Mouse (Mus musculus) cerebellum, postnatal 25 days (tissue): Measurements from ENCODE around the gene Fggy.

Source experiments
- DNase-seq, 2 experiments: peaks; one replicate each; pipeline ENCODE4 v3.0.0; 2021; ENCODE audit warnings: mixed read lengths in 2 of 2

The Fggy gene

DNA sequence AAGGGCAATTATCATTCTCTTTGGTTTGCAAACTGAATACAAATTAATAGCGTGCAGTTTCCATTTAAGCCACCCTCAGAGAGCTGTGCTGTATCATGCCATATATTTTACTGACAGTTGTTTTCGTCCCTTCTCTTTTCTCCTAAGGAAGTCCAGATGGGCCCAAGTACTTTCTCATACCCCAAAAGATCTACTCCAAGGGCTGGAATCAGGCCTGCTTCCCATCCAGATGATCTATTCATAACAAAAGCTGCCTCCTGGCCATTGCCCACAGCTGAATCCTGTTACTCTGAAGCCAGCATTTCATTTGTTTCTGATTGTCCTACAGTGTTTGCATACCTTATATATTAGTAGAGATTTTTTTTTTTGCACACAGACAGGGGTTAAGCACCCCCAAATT lies 231.6 kb downstream of the Fggy start:
- no peak for DNase-seq

DNA sequence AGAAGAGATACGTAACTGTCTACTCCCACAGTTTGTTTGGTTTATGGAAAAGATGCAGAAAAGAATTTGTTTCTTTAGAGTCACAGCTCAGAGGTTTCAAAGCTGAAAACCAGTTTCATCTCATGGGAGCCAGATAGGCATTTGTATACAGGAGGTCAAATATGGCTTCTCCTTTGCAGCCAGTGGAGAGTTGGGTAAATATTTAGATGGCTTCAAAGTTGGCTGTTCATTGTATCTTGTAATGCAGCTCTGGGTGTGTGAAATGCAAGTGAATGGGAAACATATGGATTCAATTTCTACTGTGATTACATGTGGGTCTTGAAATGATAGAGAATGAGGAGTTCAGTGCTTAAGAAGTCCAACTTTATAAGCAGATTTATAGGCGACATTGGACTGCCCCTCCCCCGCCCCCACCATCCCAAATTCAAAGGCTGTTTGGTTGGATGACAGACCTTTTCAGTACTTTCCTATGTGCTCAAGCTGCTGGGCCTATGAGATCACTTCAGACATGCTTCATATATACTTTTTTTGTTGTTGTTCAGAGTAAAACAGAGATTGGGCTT lies 234.7 kb downstream of the Fggy start:
- no peak for DNase-seq

DNA sequence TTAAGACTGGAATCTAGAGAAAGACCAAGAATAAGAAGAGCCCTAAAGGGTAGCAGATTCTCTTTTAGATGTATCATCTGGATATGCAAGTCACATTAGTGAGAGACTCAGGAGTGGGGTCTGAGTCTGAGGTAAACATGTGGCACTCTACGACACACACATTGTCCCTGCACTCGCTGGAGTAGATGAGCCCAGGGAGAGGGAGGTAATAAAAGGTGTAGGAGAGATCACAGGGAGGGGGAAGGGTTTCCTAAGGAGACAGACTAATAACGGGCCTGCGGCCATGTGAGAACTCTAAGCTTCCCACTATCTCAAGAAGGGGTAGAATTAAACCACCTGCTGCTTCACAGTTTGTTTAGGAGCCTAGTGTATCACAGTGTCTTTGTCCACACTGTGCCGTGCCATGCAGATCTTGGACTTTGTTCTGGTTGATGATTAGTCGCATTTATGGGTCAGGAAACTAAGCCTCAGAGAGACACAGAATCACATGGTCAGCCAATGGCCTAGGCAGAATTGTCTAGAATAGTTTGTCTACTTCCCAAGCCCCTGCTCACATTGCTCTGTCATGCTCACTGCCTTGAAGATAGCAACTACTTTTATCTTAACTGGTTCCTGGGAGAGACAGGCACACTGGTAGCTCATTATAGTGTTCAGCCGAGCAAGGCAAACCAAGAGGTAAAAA lies 236.5 kb downstream of the Fggy start:
- no peak for DNase-seq

DNA sequence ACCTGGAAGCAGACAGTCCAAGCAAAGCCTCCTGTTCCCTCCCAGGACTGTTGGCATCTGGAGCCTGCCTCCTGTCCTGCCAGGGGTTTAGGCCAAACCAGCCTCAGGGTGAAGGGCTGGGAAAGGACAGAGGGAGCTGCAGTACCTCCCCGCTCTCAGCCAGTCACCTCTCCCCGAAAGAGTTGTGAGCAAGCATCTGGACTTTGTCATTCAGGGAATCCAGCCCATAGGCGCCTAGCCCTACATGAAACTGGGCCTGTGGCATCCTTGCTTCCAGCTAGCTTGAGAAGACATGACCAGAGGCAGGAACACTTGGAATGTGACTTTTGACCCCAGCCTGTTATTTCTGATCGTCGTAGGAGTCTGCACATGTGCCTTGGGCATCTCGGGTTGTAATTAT lies 237.3 kb downstream of the Fggy start:
- DNase-seq = no peak

DNA sequence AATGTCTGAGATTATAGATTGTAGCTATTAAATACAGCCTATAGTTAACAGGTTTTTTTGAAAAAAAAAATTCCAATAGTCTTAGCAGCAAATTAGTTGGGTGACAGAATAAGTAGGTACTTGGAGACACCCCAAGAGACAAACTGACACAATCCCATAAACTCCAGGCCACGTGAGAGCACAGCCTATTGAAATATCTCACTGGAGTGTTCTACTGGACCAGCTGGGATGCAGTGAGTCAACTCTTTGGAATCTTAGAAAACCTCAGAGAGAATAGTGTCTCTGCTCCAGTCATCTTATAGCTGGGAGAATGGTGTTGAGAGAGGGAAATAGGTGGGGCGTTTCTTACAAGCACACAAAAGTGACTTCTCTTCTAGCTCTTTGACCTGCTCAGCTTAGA lies 238.0 kb downstream of the Fggy start:
- DNase-seq = no peak

DNA sequence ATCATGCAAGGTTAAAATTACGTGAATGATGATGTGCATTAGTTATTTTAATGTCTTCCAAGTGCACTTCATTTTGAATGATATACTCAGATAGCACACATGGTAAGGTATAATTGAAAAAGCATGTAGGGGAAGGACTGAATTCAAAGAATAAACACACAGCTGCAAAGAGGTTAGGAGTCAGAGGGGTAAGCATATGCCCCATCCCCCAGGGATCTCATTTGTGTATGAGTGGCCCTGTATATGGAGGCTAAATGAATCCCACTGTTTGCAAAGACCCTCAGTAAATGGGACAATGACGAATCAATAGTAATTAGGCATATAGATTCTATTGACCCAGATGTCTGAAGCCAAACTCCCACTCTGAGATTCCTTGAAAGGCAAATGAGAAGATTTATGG lies 262.3 kb downstream of the Fggy start:
- DNase-seq = no peak

DNA sequence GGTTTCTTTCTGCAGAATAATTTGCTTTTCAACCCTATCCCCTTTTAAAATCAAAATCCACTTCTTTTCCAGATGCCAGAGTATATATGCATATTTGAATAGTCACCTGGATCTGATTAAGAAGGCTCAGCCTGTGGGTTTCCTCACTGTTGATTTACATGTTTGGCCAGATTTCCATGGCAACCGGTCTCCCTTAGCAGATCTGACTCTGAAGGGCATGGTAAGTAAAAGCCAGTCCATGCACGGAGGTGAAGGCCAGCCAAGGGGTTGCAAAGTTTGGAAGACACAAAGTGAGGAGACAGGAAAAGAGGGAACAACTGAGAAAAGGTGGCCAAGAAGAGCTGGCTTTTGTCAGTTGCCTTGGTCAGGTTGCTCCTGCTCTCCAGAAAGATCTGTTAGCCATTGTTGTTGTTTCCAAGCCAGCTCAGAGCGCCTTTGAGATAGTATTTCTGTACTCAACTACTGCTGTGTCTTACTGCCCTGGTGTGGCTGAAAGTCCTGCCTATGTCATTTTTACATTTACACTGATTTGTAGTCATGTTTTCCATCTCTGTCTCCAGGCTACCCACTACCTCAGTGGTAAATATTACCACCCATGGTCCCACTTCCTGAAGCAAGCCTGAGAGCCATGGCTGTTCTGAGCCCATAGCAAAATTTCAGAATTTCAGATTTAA lies 264.7 kb downstream of the Fggy start:
- no peak for DNase-seq

DNA sequence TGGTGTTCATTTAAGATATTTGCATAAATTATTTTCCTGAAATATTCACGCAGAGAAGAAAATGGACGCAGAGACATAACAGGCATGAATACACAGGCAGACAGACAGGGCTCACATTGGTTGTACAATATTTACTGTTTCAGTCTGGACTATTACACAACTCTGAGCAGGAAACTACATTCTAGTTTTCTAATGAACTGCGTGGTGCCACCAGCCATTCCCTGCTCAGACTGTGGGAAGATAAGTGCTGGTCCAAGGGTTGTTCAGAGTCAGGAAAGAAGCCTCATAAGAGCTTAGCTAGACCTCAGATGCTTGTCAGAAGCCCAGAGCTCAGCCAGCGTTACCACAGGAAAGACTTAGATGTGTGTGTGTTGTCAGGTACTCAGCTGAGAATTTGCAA lies 270.9 kb downstream of the Fggy start:
- DNase-seq = no peak

DNA sequence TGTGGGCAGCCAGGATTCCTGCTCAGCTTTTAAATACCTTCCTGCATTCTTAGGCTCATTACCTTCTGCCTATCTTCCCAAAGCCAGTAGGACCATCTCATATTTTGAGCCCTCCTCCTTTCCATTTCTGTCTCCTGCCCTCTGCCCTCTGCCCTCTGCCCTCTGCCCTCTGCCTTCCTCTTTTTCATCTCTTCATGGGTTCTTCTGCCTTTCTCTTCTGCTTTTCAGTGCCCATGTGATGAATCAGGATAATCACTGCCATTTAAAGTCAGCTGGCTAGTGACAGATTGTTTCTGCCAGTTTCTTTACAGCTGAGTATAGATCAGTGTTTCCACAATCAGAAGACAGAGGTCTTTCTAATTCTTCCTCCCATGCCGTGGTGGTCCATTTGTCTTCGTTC lies 273.0 kb downstream of the Fggy start:
- DNase-seq = no peak

DNA sequence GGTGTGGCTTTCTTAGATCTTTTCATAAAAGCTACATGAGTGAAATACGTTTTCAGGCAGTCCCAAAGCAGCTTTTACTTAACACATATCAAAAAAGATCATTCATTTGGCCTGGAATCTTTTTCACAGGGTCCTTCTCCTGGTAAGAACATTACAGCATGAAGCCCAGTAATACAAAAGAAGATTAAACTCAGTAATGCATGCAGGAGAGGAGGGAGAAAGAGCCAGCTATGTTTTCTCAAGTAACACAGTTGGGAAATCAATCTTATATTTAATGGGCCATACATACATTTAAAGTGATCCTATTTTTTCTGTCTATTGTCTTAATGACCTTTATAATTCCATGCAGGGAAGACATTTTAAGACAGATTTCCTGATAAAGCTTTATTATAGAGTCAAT lies 282.6 kb downstream of the Fggy start:
- DNase-seq = no peak

DNA sequence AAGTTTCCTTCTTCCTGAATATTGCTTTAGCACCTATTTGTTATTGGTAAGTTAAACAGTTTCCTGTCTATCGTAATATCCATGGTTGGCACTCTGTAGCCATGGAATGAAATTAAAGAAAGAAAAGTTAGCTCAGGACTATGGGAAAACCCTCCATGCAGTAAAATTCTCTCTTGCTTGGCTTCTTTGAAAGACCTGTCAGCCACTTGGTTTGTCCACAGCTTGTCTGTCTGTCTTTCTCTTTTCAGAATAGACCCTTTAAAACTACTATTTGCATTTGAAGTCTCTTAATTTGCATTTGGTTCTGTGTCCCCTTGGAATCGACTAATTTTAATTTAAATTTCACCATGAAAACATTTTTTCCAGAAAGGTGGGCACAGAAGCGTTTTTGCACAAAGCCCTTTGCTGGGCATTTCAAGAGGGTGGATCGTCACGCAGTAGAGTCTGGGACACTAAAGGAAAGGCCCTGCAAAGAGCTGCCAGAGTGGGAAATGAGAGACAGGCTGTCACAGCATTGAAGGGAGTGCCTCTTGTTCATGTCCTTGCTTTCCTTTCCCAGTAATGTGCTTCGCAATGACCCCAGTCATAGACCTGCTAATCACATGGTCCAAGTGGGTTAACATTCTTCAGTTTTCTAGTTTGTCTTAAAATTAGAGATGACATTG lies 283.2 kb downstream of the Fggy start:
- DNase-seq = no peak

DNA sequence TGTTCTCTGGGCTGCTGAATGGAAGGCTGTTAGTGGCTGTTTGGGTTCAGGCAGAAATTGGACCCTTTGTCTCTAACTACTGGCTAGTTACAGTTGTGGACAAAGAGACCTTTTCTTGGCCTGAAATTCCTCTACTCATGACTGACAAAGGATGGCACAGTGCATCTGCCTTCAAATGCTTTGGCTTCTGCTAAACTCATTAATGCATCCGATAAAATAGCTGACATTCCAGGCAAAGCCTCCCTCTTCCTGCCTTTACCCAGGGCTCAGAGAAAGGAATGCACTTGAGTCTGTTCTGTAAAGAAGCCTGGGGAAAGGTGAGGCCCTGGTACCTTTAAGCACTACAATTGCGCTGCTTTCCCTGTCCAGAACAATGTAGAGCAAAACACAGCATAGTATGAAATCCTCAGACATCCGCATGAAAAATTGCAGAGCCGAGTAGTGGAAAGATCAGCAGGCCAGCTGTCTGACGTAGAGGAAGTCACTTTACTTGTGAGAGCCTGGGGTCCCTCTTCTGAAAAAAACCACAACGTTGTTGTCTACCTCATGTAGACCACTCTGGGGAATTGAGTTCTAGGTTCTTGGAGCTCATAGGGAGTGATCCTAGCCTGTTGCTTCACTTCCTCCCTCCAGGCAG lies 288.8 kb downstream of the Fggy start:
- no peak for DNase-seq

DNA sequence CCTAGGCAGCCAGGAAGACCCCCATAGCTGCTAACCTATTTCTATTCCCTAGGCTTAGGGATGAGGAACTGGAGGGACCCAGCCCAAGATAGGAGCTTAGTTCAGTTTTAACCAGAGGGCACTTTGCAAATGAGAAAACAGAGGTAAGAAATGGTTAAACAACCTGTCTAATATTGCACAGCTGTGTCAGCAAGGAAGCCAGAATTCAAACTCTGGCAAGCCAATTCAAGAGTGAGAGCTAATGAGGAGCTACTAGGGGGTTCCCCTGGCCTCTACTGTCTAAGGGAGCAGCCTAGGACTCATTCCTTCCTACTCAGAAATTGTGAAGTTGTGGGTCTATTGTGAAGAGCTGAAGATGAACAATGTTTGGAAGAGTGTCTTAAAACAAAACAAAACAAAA lies 289.9 kb downstream of the Fggy start:
- DNase-seq = no peak

DNA sequence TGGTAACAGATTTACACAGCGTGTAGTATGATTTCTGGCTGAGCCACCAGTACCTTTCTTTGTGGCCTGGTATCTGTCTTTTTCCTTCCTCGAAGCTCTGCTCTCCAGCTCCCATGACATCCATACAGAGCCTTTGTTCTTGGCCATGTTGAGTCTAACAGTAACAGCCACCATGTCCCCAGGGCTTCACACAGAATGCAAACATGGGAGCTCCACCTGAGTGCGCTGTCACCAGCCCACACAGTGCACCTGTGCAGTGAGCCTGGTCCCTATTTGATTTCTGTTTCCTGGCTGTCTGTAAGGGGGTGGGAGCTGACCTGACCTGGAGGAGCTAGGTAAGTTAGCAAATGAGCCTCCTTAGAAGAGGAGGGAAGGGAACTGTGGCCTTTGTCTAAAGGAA lies 290.4 kb downstream of the Fggy start:
- DNase-seq = no peak

DNA sequence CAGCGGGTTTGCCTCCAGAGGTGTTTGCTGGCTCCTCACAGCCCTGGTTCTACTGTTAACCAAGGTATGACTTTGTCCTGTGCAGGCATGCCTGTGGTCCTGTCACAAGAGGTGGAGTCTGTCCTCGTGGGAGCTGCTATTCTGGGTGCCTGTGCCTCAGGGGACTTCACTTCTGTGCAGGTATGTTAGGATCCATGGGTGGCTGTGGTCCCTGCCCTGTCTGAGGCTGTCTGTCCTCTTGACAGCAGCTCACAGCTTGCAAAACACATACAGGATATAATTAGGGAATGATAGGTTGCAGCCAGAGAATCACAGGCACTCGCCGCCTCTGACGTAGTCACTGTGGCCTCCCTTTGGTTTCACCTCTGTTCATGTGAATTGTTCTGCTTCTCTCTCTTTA lies 292.2 kb downstream of the Fggy start:
- no peak for DNase-seq

DNA sequence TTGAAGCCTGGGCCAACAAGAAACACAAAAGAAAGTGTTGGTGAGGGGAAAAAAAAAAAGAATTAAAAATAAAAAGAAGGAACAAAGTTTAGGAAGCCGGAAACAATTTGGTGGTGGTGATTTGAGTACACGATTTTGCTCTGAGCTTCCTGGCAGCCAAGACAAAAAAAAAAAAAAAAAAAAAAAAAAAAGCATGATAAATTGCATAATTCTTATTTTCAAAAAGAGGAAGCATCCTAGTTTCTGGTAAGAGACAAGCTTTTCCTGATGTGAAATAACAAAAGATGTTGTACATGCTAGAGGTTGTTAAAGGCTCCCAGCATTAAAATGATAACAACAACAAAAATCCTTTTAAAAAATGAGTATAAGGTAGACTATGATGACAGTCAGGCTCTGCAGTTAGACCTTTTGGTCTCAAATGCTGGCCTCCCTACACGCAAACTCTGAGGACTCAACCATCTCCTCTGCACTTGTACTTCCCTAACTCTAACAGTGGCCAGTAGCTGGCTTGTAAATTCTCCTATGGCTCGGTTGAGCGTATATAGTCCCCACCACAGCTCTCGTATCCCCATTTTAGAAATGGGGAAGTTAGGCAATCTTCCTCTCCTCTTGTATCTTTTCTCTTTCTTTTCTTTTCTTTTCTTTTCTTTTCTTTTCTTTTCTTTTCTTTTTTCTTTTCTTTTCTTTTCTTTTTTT lies 292.9 kb downstream of the Fggy start:
- no peak for DNase-seq

DNA sequence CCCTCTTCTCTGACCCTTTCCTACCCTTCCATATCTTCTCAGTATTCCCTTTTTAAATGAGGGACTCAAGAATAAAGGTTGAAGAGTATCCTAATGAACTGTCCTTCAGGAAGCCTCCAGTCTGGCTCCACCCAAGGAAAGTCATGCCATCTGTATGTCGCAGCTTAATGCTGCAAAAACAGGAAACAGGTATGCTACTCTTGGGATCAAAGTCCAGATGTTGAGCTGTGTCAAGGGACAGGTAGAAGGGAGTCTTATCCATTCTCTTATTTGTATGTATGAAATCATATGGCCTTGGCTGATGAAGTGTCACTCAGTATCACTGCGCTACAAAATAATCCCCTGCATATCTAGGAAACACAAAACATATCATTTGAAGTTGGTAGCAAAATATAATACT lies 294.9 kb downstream of the Fggy start:
- DNase-seq = no peak

DNA sequence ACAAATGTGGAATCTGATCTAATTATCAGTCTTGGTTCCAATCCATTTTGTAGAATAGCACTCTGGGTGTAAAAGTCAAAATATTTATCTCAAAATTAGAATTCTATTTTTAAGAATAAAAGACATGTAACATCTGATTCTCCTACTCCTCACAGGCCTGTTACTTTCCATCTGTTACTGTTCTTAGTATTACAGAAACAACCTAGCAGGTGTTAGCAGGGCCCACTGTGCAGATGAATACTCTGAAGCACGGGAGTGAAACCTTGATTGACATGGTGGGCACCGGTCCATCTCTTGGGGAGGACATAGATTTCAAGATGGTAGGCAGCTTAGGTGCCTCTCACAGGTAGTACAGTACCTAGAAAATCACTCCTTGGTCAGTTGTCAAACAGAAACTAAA lies 298.7 kb downstream of the Fggy start:
- DNase-seq = no peak

DNA sequence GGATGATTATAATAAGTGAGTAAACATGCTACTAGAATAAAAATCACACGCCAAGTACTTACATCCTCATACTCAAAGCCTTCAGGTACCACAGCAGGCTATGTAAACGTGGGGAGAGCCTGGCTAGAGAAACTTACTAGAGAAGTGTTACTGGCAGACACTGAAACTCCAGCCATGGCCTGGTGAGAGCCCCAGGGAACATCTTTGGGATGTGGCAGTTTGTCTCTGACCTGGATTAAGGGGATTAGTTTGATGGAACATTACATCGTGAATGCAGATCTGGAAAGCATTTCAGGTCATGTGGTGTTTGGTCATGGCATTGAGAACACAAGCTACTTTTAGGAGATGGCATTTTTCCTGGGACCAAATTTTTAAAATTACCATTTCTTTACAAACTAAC lies 303.3 kb downstream of the Fggy start:
- DNase-seq = no peak

DNA sequence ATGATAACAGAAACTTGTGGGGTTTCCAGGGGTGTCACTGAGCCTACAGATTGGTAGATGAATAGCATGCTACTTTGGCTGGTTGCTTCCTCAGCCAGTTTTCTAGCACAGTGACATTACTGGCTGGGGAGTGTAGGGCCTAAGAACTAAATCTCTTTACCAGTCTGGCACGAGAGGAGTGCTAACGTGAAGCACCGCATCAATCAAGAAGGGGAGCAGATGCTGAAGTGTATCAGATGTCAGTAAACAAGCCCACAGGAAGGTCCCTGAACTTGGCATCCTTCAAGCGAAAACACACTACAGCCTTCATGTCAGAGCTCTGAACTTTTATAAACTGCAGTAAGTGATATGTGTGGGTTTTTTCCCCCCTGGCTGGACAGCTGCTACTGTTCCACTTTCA lies 303.8 kb downstream of the Fggy start:
- no peak for DNase-seq

DNA sequence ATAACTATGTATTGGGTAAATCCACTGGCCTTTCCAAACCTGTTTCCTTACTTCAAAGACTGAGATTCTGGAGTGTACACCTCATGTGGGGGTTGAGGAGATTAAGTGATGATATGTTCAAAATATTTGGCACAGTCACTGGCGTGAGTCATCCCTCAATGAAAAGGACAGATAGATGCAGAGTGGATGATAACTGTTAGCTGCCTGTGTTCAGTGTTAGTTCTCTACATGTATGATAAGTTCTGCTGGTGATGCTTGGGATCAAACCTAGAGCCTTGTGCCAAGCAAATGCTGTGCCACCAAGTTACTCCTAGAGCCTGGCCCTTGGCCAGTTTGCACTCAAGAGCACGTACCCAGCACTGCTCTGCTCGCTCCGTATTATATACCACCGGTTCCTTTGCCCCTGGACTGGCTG lies 304.4 kb downstream of the Fggy start:
- DNase-seq = no peak

DNA sequence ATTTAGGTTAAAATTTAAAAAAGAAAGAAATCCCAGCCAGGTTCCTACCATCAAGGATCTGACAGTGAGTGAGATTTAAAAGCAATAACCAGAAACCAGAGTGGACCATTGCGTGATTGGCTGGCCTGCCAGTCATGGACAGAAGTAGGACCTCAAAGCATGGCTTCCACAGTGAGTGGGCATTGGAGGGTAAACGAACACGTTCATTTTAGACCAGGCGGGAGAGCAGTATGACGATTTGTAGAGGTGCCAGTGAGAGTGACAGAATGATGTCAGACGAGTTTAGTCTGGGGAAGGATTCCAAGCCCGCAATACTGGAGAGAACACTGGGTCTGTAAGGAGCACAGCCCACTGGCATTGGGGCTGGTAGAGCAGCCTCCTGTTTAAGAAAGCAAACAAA lies 305.0 kb downstream of the Fggy start:
- no peak for DNase-seq
